Mouse (Mus musculus) liver, embryonic 18 days (tissue): ENCODE measurements around the gene Itm2a. TPM values are rescaled to one million over a fixed set of nuclear protein-coding genes. Genes with fewer than 3 reads are reported as not detected.

Experiments
- polyA plus RNA-seq: library from polyadenylated mRNA; depleted of rRNA; stranded (reverse); fragments of >200 nt; gene quantifications from 2 replicates; pipeline ENCODE4 v1.2.3, GENCODE M21; 2012; rRNA removed

Gene Itm2a
- polyA plus RNA-seq = 31.1 and 35.2 TPM in 2 replicates

DNA sequence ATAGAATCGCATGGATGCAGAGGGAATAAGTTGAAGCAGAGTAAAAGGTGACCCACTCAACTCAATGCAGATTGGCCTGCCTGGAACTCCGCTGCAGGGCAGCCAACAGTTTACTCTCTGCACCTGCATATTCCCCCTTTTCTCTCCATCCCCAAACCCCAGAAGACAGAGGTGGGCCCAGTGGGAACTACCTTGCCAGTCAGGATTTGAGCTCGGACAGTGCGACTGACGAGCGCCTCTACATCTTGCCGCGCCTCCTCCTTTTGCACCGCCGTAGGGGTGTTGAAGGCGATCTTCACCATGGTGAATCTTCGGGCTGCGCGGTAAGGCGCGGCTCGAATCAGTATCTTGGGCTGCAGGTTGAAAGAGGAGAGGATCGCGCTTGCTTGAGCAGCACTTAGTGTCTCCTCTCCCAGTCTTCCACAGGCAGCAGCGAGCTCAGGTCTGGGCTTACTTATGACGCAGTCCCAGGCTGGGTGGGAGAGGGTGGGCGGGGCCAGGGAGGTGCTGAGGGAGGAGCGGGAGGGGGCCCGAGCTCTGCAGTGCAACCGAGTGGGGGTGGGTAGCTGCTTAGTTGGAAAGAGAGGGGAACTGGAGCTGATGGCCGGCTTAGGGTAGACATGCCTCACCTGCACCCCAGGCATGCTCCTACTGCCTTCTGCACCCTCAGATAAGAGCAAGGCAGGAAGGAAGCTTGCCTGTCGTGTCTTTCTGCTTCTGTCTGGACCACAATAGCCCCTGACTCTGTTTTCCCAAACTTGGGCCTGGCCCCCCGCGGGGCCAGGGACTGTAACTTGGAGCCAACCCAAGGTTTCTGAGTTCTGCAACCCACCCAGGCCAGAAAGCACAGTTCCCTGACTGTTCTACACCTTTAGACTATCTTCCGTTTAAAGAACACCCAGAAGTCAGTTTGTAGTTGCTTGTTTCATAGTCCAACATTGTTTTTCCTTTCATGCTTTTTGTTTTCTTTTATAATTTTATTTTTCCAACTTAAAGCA lies at the start of gene Itm2a:
Gene Itm2a, minus strand, starts transcription at position 462 of the 998 bp plus-strand sequence.

Other genes starting within 250 kb of the Itm2a start
- gene Gpr174, start 147.5 kb downstream of the Itm2a start, polyA plus RNA-seq = 0.03 and 0.10 TPM in 2 replicates